In the genomic region with DNA sequence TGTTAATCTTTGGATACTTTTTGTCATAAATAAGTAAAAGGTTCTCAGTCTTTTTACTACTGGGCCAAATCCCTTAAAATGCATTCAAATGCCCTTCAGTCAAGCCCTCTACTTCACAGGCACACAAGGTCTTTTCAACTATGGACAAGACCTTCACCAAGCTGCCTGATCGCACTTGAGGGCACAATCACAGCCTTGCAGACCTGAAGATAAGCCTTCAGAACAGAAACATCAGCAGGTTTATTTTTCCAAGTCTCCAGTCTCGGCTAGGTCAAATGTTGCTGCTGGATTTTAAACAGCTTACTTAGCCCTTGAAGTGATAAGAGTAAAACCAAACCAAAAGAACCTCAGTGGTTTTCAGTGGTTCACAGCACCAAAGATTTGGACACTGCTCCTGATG, we compare ENCODE assay signal across 8 mouse cellular contexts. TPM values are rescaled to one million over a fixed set of nuclear protein-coding genes. Genes with fewer than 3 reads are reported as not detected.
DNase-seq lines count a peak whose midpoint lies in the region; ATAC-seq and TF ChIP-seq lines count a peak whose summit lies in the region.

No protein-coding gene starts in this region.

- peak overlapping the region; percentile 99 for H3K4me3 ChIP-seq in kidney, postnatal 0 days (replicated peaks; ENCODE audit: low read depth, low read length)
- H3K4me3 ChIP-seq in embryonic facial prominence, embryonic 11.5 days (ENCODE audit: low read depth, low read length) = peak overlapping the region; percentile 92
- peak overlapping the region; percentile 96 for H3K4me3 ChIP-seq in hindbrain, embryonic 16.5 days (ENCODE audit: low read length)
- H3K4me3 ChIP-seq in midbrain, embryonic 16.5 days (ENCODE audit: low read depth, low read length) = peak overlapping the region; percentile 88

- no peaks in the 10 kb centered on the region for H3K36me3 ChIP-seq in kidney, postnatal 0 days (ENCODE audit: insufficient read depth, low read length)
- no peaks in the 10 kb centered on the region for H3K36me3 ChIP-seq in embryonic facial prominence, embryonic 11.5 days (replicated peaks; ENCODE audit: control insufficient read depth, insufficient read depth, low read depth, low read length)
- H3K36me3 ChIP-seq in hindbrain, embryonic 16.5 days (ENCODE audit: control insufficient read depth, insufficient read depth, low read length) = no peaks in the 10 kb centered on the region
- no peaks in the 10 kb centered on the region for H3K36me3 ChIP-seq in midbrain, embryonic 16.5 days (ENCODE audit: control insufficient read depth, insufficient read depth, low read length)

- H3K4me2 ChIP-seq in kidney, postnatal 0 days (ENCODE audit: low read length) = peak overlapping the region; percentile 90
- peak overlapping the region; percentile 81 for H3K4me2 ChIP-seq in embryonic facial prominence, embryonic 11.5 days (ENCODE audit: low read depth, low read length)
- peak overlapping the region; percentile 86 for H3K4me2 ChIP-seq in hindbrain, embryonic 16.5 days (ENCODE audit: low read length)
- peak overlapping the region; percentile 92 for H3K4me2 ChIP-seq in midbrain, embryonic 16.5 days (ENCODE audit: low read length)

- H3K27ac ChIP-seq in kidney, postnatal 0 days = no peak overlapping the region
- no peak overlapping the region for H3K27ac ChIP-seq in embryonic facial prominence, embryonic 11.5 days (replicated peaks; ENCODE audit: low read depth, low read length)
- peak overlapping the region; percentile 17; the same call in 1 of the 2 replicates for H3K27ac ChIP-seq in hindbrain, embryonic 16.5 days (ENCODE audit: low read depth, low read length)
- peak overlapping the region; percentile 99 for H3K27ac ChIP-seq in midbrain, embryonic 16.5 days (ENCODE audit: low read length)

- no peak for DNase-seq in kidney, postnatal 0 days (ENCODE audit: low spot score)
- no peak for DNase-seq in kidney, adult 18-20 months
- DNase-seq in embryonic facial prominence, embryonic 11.5 days (ENCODE audit: low spot score) = no peak
- no peak for DNase-seq in urinary bladder, postnatal 36 days (ENCODE audit: low spot score in 2 of 2)
- DNase-seq in cerebellum, adult 11 months = no peak
- DNase-seq in MN1 (ENCODE audit: low spot score) = no peak

- ATAC-seq in kidney, postnatal 0 days (replicated peaks; ENCODE audit: low FRiP score, low read depth) = no peak
- no peak for ATAC-seq in embryonic facial prominence, embryonic 11.5 days (replicated peaks; ENCODE audit: insufficient number of reproducible peaks, low FRiP score, low TSS enrichment, low read depth)
- no peak for ATAC-seq in hindbrain, embryonic 16.5 days
- no peak for ATAC-seq in midbrain, embryonic 16.5 days

- WGBS in kidney, postnatal 0 days = 29% methylated on average over 2 of the region's 2 CpGs
- WGBS in embryonic facial prominence, embryonic 11.5 days = 54% methylated on average over 2 of the region's 2 CpGs
- WGBS in hindbrain, embryonic 16.5 days = 40% methylated on average over 2 of the region's 2 CpGs
- WGBS in midbrain, embryonic 16.5 days = 14% methylated on average over 2 of the region's 2 CpGs

- no peak overlapping the region for H3K9ac ChIP-seq in kidney, postnatal 0 days (ENCODE audit: low read depth, low read length)
- H3K9ac ChIP-seq in embryonic facial prominence, embryonic 11.5 days (replicated peaks; ENCODE audit: low read length) = no peak overlapping the region
- H3K9ac ChIP-seq in hindbrain, embryonic 16.5 days (ENCODE audit: low read depth, low read length) = peak overlapping the region; percentile 99
- peak overlapping the region; percentile 98 for H3K9ac ChIP-seq in midbrain, embryonic 16.5 days (ENCODE audit: low read depth, low read length)

- H3K4me1 ChIP-seq in kidney, postnatal 0 days (replicated peaks; ENCODE audit: insufficient read depth, low read length) = peaks cover 9% of the 10 kb centered on the region
- H3K4me1 ChIP-seq in embryonic facial prominence, embryonic 11.5 days (ENCODE audit: control insufficient read depth, insufficient read depth, low read length) = no peaks in the 10 kb centered on the region
- H3K4me1 ChIP-seq in hindbrain, embryonic 16.5 days (ENCODE audit: control insufficient read depth, insufficient read depth, low read depth, low read length) = peaks cover 16% of the 10 kb centered on the region
- H3K4me1 ChIP-seq in midbrain, embryonic 16.5 days (ENCODE audit: control insufficient read depth, insufficient read depth, low read length) = peaks cover 20% of the 10 kb centered on the region

- H3K27me3 ChIP-seq in kidney, postnatal 0 days (ENCODE audit: insufficient read depth, low read length) = no peaks in the 10 kb centered on the region
- no peaks in the 10 kb centered on the region for H3K27me3 ChIP-seq in embryonic facial prominence, embryonic 11.5 days (ENCODE audit: control insufficient read depth, insufficient read depth, low read length)
- H3K27me3 ChIP-seq in hindbrain, embryonic 16.5 days (replicated peaks; ENCODE audit: control insufficient read depth, insufficient read depth, low read length) = no peaks in the 10 kb centered on the region
- no peaks in the 10 kb centered on the region for H3K27me3 ChIP-seq in midbrain, embryonic 16.5 days (ENCODE audit: control insufficient read depth, insufficient read depth, low read depth, low read length)

- no peak for TF ChIP-seq CTCF in kidney, postnatal 0 days (IDR thresholded peaks at IDR 0.05; ENCODE audit: low read depth)

- H3K9me3 ChIP-seq in kidney, postnatal 0 days (replicated peaks; ENCODE audit: low read length) = no peaks in the 10 kb centered on the region
- no peaks in the 10 kb centered on the region for H3K9me3 ChIP-seq in embryonic facial prominence, embryonic 11.5 days (replicated peaks; ENCODE audit: control insufficient read depth, low read length)
- H3K9me3 ChIP-seq in hindbrain, embryonic 16.5 days (ENCODE audit: control insufficient read depth, low read length) = no peaks in the 10 kb centered on the region
- H3K9me3 ChIP-seq in midbrain, embryonic 16.5 days (replicated peaks; ENCODE audit: control insufficient read depth, low read length, poor library complexity, severe bottlenecking) = no peaks in the 10 kb centered on the region

RNA-seq across cellular contexts. Expression of gene Raf1, which starts 2.1 kb away (rescaled TPM):
- 67.4 and 68.0 TPM in 2 replicates for polyA plus RNA-seq in kidney, postnatal 0 days (2015; fragmentation: Nextera tagmentation; extraction: Ambion mirVana)
- 124 and 131 TPM in 2 replicates for polyA plus RNA-seq in embryonic facial prominence, embryonic 11.5 days (2014; fragmentation: Nextera tagmentation; extraction: Ambion mirVana)
- 110 and 124 TPM in 2 replicates for polyA plus RNA-seq in hindbrain, embryonic 16.5 days (2015; fragmentation: Nextera tagmentation; extraction: Ambion mirVana)
- polyA plus RNA-seq in midbrain, embryonic 16.5 days (2015; fragmentation: Nextera tagmentation; extraction: Ambion mirVana) = 127 and 136 TPM in 2 replicates

Comparison
In these comparisons a context has a peak if more than half of its experiments do, and no peak if none do; other contexts are left out.
1. H3K27ac ChIP-seq: peak in hindbrain, embryonic 16.5 days (single experiment) and midbrain, embryonic 16.5 days (single experiment); none in kidney, postnatal 0 days (single experiment) and embryonic facial prominence, embryonic 11.5 days (single experiment).
2. H3K9ac ChIP-seq: peak in hindbrain, embryonic 16.5 days (single experiment) and midbrain, embryonic 16.5 days (single experiment); none in kidney, postnatal 0 days (single experiment) and embryonic facial prominence, embryonic 11.5 days (single experiment).
3. Peak in every context shown above with its lines, with median percentiles within 50 percentile points of each other: H3K4me2 ChIP-seq and H3K4me3 ChIP-seq.